Mouse (Mus musculus) gastrocnemius, postnatal 10 days (tissue): ENCODE data around the gene Lrguk. TPM values are rescaled to one million over a fixed set of nuclear protein-coding genes. Genes with fewer than 3 reads are reported as not detected.

Experiments
- DNase-seq: peaks from one replicate; pipeline ENCODE4 v3.0.0; 2021; ENCODE audit warnings: mixed read lengths
- total RNA-seq, 2 experiments: library from RNA; stranded (reverse); gene quantifications; 2 replicates each; pipeline ENCODE4 v1.2.3; 2021

Lrguk gene
- total RNA-seq, 2 experiments from 2014 or later: 0.14 to 0.16 TPM

GRCm38 (mm10) chr6:34066790-34067189, 37.5 kb downstream of the Lrguk start:
- no peak for DNase-seq

GRCm38 (mm10) chr6:34067271-34067670, 38.0 kb downstream of the Lrguk start:
- no peak for DNase-seq

- DNase-seq: no peak
Observed at GRCm38 (mm10) chr6:34071936-34072335, 42.7 kb downstream of the Lrguk start.

GRCm38 (mm10) chr6:34073931-34074442, 44.7 kb downstream of the Lrguk start:
- DNase-seq: no peak

GRCm38 (mm10) chr6:34075520-34075919, 46.3 kb downstream of the Lrguk start:
- DNase-seq: no peak

- no peak for DNase-seq
Observed at GRCm38 (mm10) chr6:34083471-34083870, 54.2 kb downstream of the Lrguk start.

- no peak for DNase-seq
Observed at GRCm38 (mm10) chr6:34087701-34088100, 58.5 kb downstream of the Lrguk start.

- no peak for DNase-seq
Observed at GRCm38 (mm10) chr6:34088986-34089385, 59.7 kb downstream of the Lrguk start.

- DNase-seq: no peak
Observed at GRCm38 (mm10) chr6:34091537-34091936, 62.3 kb downstream of the Lrguk start.

- no peak for DNase-seq
Observed at GRCm38 (mm10) chr6:34096274-34096673, 67.0 kb downstream of the Lrguk start.

- DNase-seq: no peak
Observed at GRCm38 (mm10) chr6:34096905-34097304, 67.7 kb downstream of the Lrguk start.

- DNase-seq: no peak
Observed at GRCm38 (mm10) chr6:34099725-34100124, 70.5 kb downstream of the Lrguk start.

- no peak for DNase-seq
Observed at GRCm38 (mm10) chr6:34101531-34102396, 72.5 kb downstream of the Lrguk start.

- no peak for DNase-seq
Observed at GRCm38 (mm10) chr6:34103251-34103920, 74.1 kb downstream of the Lrguk start.

GRCm38 (mm10) chr6:34110571-34110970, 81.3 kb downstream of the Lrguk start:
- no peak for DNase-seq

- no peak for DNase-seq
Observed at GRCm38 (mm10) chr6:34111406-34111805, 82.2 kb downstream of the Lrguk start.

GRCm38 (mm10) chr6:34116838-34117478, 87.7 kb downstream of the Lrguk start:
- DNase-seq: no peak

- DNase-seq: no peak
Observed at GRCm38 (mm10) chr6:34124401-34124800, 95.2 kb downstream of the Lrguk start.

GRCm38 (mm10) chr6:34129261-34129660, 100.0 kb downstream of the Lrguk start:
- DNase-seq: no peak

GRCm38 (mm10) chr6:34132391-34132790, 103.1 kb downstream of the Lrguk start:
- DNase-seq: no peak

GRCm38 (mm10) chr6:34138366-34138765, 109.1 kb downstream of the Lrguk start:
- DNase-seq: no peak

- no peak for DNase-seq
Observed at GRCm38 (mm10) chr6:34142931-34143330, 113.7 kb downstream of the Lrguk start.

- DNase-seq: no peak
Observed at GRCm38 (mm10) chr6:34146042-34146441, 116.8 kb downstream of the Lrguk start.
